Mouse (Mus musculus) brown adipose tissue, adult 24 weeks (tissue): ENCODE measurements around the gene Nme7. TPM values are rescaled to one million over a fixed set of nuclear protein-coding genes. Genes with fewer than 3 reads are reported as not detected.

ENCODE experiments used
- polyA plus RNA-seq: library from polyadenylated mRNA; stranded (reverse); fragments of >200 nt; gene quantifications from 2 replicates; pipeline ENCODE4 v1.2.4, GENCODE M21; 2012; ENCODE audit not compliant: missing spikeins, insufficient read depth, insufficient read length

Gene Nme7
- polyA plus RNA-seq, 1 experiment: 20.5 TPM

Other genes with a start within 250 kb of the Nme7 start
- 1.3 TPM in 1 of 2 replicates, not detected in the other for gene Sell, start 242.1 kb upstream of the Nme7 start, polyA plus RNA-seq
- 1.7 and 2.4 TPM in 2 replicates for gene Selp, start 188.9 kb upstream of the Nme7 start, polyA plus RNA-seq
- gene F5, start 152.3 kb upstream of the Nme7 start, polyA plus RNA-seq: 0.25 and 0.40 TPM in 2 replicates
- gene Slc19a2, start 55.1 kb upstream of the Nme7 start, polyA plus RNA-seq: 3.5 and 4.1 TPM in 2 replicates
- gene Ccdc181, start 28.5 kb upstream of the Nme7 start, polyA plus RNA-seq: 7.7 and 8.3 TPM in 2 replicates
- gene Blzf1, start 3.4 kb downstream of the Nme7 start, polyA plus RNA-seq: 15.7 and 16.9 TPM in 2 replicates
- 18.7 and 18.9 TPM in 2 replicates for gene Atp1b1, start 154.2 kb downstream of the Nme7 start, polyA plus RNA-seq